Mouse (Mus musculus): ENCODE data around the gene Fstl4. TPM values are rescaled to one million over a fixed set of nuclear protein-coding genes. Genes with fewer than 3 reads are reported as not detected.

Gene Fstl4
- total and polyA plus RNA-seq, 2 experiments: under 0.01 TPM; not detected in 1

GRCm38 (mm10) chr11:52761800-52762199, 2.6 kb upstream of the Fstl4 start:
- TF ChIP-seq POLR2A (IDR thresholded peaks at IDR 0.05; ENCODE audit: extremely low read depth, insufficient read depth, low read length) (no peak), CTCF (IDR thresholded peaks at IDR 0.05; ENCODE audit: low read depth, low read length) (no peak)
- H3K27ac ChIP-seq (replicated peaks; ENCODE audit: insufficient read depth, low read depth, low read length): no peak overlapping the region
- WGBS: 43% methylated on average over 1 of the region's 1 CpGs
- no peak overlapping the region for H3K9ac ChIP-seq (ENCODE audit: low read depth, low read length)
- H3K4me1 ChIP-seq (ENCODE audit: control insufficient read depth, insufficient read depth, low read length): no peaks in the 10 kb centered on the region
- H3K79me2 ChIP-seq (ENCODE audit: control insufficient read depth, insufficient read depth, low read length): no peaks in the 10 kb centered on the region
- no peak for DNase-seq (ENCODE audit: extremely low read depth, low read depth, low spot score)
- peaks cover 7% of the 10 kb centered on the region; the same call in 1 of the 2 replicates for H3K27me3 ChIP-seq (ENCODE audit: control insufficient read depth, insufficient read depth, low read length)
- no peak overlapping the region for H3K4me3 ChIP-seq (ENCODE audit: insufficient read depth, low read depth, low read length)
- H3K36me3 ChIP-seq (ENCODE audit: control insufficient read depth, insufficient read depth, low read length): no peaks in the 10 kb centered on the region

- Histone ChIP-seq H3K9ac (ENCODE audit: low read depth, low read length) (no peak overlapping the region), H3K27ac (replicated peaks; ENCODE audit: insufficient read depth, low read depth, low read length) (no peak overlapping the region), H3K27me3 (ENCODE audit: control insufficient read depth, insufficient read depth, low read length) (peaks cover 7% of the 10 kb centered on the region; the same call in 1 of the 2 replicates), H3K4me3 (ENCODE audit: insufficient read depth, low read depth, low read length) (no peak overlapping the region), H3K4me1 (ENCODE audit: control insufficient read depth, insufficient read depth, low read length) (no peaks in the 10 kb centered on the region), H3K36me3 (ENCODE audit: control insufficient read depth, insufficient read depth, low read length) (no peaks in the 10 kb centered on the region), H3K79me2 (ENCODE audit: control insufficient read depth, insufficient read depth, low read length) (no peaks in the 10 kb centered on the region)
- TF ChIP-seq CTCF (IDR thresholded peaks at IDR 0.05; ENCODE audit: low read depth, low read length) (no peak), POLR2A (IDR thresholded peaks at IDR 0.05; ENCODE audit: extremely low read depth, insufficient read depth, low read length) (no peak)
- DNase-seq (ENCODE audit: extremely low read depth, low read depth, low spot score): no peak
- WGBS: 2% methylated on average over 53 of the region's 53 CpGs
Observed at GRCm38 (mm10) chr11:52764894-52765677, 652 bp downstream of the Fstl4 start.

GRCm38 (mm10) chr11:52765678-52766254, 1.3 kb downstream of the Fstl4 start:
- TF ChIP-seq CTCF (IDR thresholded peaks at IDR 0.05; ENCODE audit: low read depth, low read length): no peak; the same call in 1 of the 2 replicates
- no peak for TF ChIP-seq POLR2A (IDR thresholded peaks at IDR 0.05; ENCODE audit: extremely low read depth, insufficient read depth, low read length)
- WGBS: 6% methylated on average over 21 of the region's 21 CpGs
- no peak overlapping the region for H3K27ac ChIP-seq (replicated peaks; ENCODE audit: insufficient read depth, low read depth, low read length)
- no peak for DNase-seq (ENCODE audit: extremely low read depth, low read depth, low spot score)
- H3K27me3 ChIP-seq (ENCODE audit: control insufficient read depth, insufficient read depth, low read length): peaks cover 7% of the 10 kb centered on the region; the same call in 1 of the 2 replicates
- H3K4me3 ChIP-seq (ENCODE audit: insufficient read depth, low read depth, low read length): no peak overlapping the region
- no peak overlapping the region for H3K9ac ChIP-seq (ENCODE audit: low read depth, low read length)
- H3K79me2 ChIP-seq (ENCODE audit: control insufficient read depth, insufficient read depth, low read length): no peaks in the 10 kb centered on the region
- no peaks in the 10 kb centered on the region for H3K4me1 ChIP-seq (ENCODE audit: control insufficient read depth, insufficient read depth, low read length)
- H3K36me3 ChIP-seq (ENCODE audit: control insufficient read depth, insufficient read depth, low read length): no peaks in the 10 kb centered on the region

- peaks cover 7% of the 10 kb centered on the region; the same call in 1 of the 2 replicates for H3K27me3 ChIP-seq (ENCODE audit: control insufficient read depth, insufficient read depth, low read length)
- H3K4me3 ChIP-seq (ENCODE audit: insufficient read depth, low read depth, low read length): no peak overlapping the region
- no peaks in the 10 kb centered on the region for H3K4me1 ChIP-seq (ENCODE audit: control insufficient read depth, insufficient read depth, low read length)
- H3K79me2 ChIP-seq (ENCODE audit: control insufficient read depth, insufficient read depth, low read length): no peaks in the 10 kb centered on the region
- H3K36me3 ChIP-seq (ENCODE audit: control insufficient read depth, insufficient read depth, low read length): no peaks in the 10 kb centered on the region
- no peak for DNase-seq (ENCODE audit: extremely low read depth, low read depth, low spot score)
- no peak overlapping the region for H3K9ac ChIP-seq (ENCODE audit: low read depth, low read length)
- 82% methylated on average over 3 of the region's 3 CpGs for WGBS
- no peak overlapping the region for H3K27ac ChIP-seq (replicated peaks; ENCODE audit: insufficient read depth, low read depth, low read length)
- no peak for TF ChIP-seq POLR2A (IDR thresholded peaks at IDR 0.05; ENCODE audit: extremely low read depth, insufficient read depth, low read length)
- TF ChIP-seq CTCF (IDR thresholded peaks at IDR 0.05; ENCODE audit: low read depth, low read length): no peak
Observed at GRCm38 (mm10) chr11:52767921-52768320, 3.5 kb downstream of the Fstl4 start.

GRCm38 (mm10) chr11:52773073-52773472, 8.6 kb downstream of the Fstl4 start:
- TF ChIP-seq POLR2A (IDR thresholded peaks at IDR 0.05; ENCODE audit: extremely low read depth, insufficient read depth, low read length): no peak
- TF ChIP-seq CTCF (IDR thresholded peaks at IDR 0.05; ENCODE audit: low read depth, low read length): no peak
- WGBS: 77% methylated on average over 3 of the region's 3 CpGs
- H3K9ac ChIP-seq (ENCODE audit: low read depth, low read length): no peak overlapping the region
- no peaks in the 10 kb centered on the region for H3K36me3 ChIP-seq (ENCODE audit: control insufficient read depth, insufficient read depth, low read length)
- H3K4me1 ChIP-seq (ENCODE audit: control insufficient read depth, insufficient read depth, low read length): no peaks in the 10 kb centered on the region
- DNase-seq (ENCODE audit: extremely low read depth, low read depth, low spot score): no peak
- no peak overlapping the region for H3K4me3 ChIP-seq (ENCODE audit: insufficient read depth, low read depth, low read length)
- H3K79me2 ChIP-seq (ENCODE audit: control insufficient read depth, insufficient read depth, low read length): no peaks in the 10 kb centered on the region
- H3K27me3 ChIP-seq (ENCODE audit: control insufficient read depth, insufficient read depth, low read length): no peaks in the 10 kb centered on the region
- no peak overlapping the region for H3K27ac ChIP-seq (replicated peaks; ENCODE audit: insufficient read depth, low read depth, low read length)

GRCm38 (mm10) chr11:52775291-52775690, 10.9 kb downstream of the Fstl4 start:
- 81% methylated on average over 3 of the region's 3 CpGs for WGBS
- H3K27me3 ChIP-seq (ENCODE audit: control insufficient read depth, insufficient read depth, low read length): no peaks in the 10 kb centered on the region
- no peak overlapping the region for H3K9ac ChIP-seq (ENCODE audit: low read depth, low read length)
- H3K27ac ChIP-seq (replicated peaks; ENCODE audit: insufficient read depth, low read depth, low read length): no peak overlapping the region
- H3K36me3 ChIP-seq (ENCODE audit: control insufficient read depth, insufficient read depth, low read length): no peaks in the 10 kb centered on the region
- no peak for DNase-seq (ENCODE audit: extremely low read depth, low read depth, low spot score)
- no peaks in the 10 kb centered on the region for H3K4me1 ChIP-seq (ENCODE audit: control insufficient read depth, insufficient read depth, low read length)
- no peak overlapping the region for H3K4me3 ChIP-seq (ENCODE audit: insufficient read depth, low read depth, low read length)
- H3K79me2 ChIP-seq (ENCODE audit: control insufficient read depth, insufficient read depth, low read length): no peaks in the 10 kb centered on the region
- TF ChIP-seq CTCF (IDR thresholded peaks at IDR 0.05; ENCODE audit: low read depth, low read length): no peak

Data from liver, adult 2 months (tissue).